Mouse (Mus musculus): ENCODE data around the gene 1700001C19Rik. TPM values are rescaled to one million over a fixed set of nuclear protein-coding genes. Genes with fewer than 3 reads are reported as not detected.

1700001C19Rik gene
- total RNA-seq, 2 experiments from 2014 or later: 0.27 to 0.33 TPM

- ATAC-seq (replicated peaks; ENCODE audit: poor library complexity): no peak
Measured at GRCm38 (mm10) chr17:47381917-47382316, 55.3 kb downstream of the 1700001C19Rik start.

- ATAC-seq (replicated peaks; ENCODE audit: poor library complexity): no peak
Measured at GRCm38 (mm10) chr17:47378133-47378532, 59.0 kb downstream of the 1700001C19Rik start.

GRCm38 (mm10) chr17:47376779-47377280 lies 60.3 kb downstream of the 1700001C19Rik start:
- no peak for ATAC-seq (replicated peaks; ENCODE audit: poor library complexity)

GRCm38 (mm10) chr17:47373991-47374390 lies 63.2 kb downstream of the 1700001C19Rik start:
- ATAC-seq (replicated peaks; ENCODE audit: poor library complexity): no peak

- peak; percentile 74 for ATAC-seq (replicated peaks; ENCODE audit: poor library complexity)
Measured at GRCm38 (mm10) chr17:47371451-47371850, 65.7 kb downstream of the 1700001C19Rik start.

- ATAC-seq (replicated peaks; ENCODE audit: poor library complexity): peak; percentile 64
Measured at GRCm38 (mm10) chr17:47369087-47369443, 68.1 kb downstream of the 1700001C19Rik start.

GRCm38 (mm10) chr17:47368401-47369086 lies 68.6 kb downstream of the 1700001C19Rik start, which contains the start of gene Mrps10:
Mrps10 (plus strand) TSS chr17:47368887.
- ATAC-seq (replicated peaks; ENCODE audit: poor library complexity): peak; percentile 97

Other genes starting within 250 kb of the 1700001C19Rik start
- gene Mrps10, start 68.5 kb downstream of the 1700001C19Rik start, total RNA-seq (2015): 71.3 and 89.1 TPM in 2 replicates
- 53.6 and 69.9 TPM in 2 replicates for gene Mrps10, start 68.5 kb downstream of the 1700001C19Rik start, total RNA-seq (2017)
- gene Guca1b, start 52.0 kb downstream of the 1700001C19Rik start, total RNA-seq (2015): 0.32 and 0.86 TPM in 2 replicates
- 0.37 and 0.81 TPM in 2 replicates for gene Guca1b, start 52.0 kb downstream of the 1700001C19Rik start, total RNA-seq (2017)
- 8.2 and 8.7 TPM in 2 replicates for gene Guca1a, start 36.8 kb downstream of the 1700001C19Rik start, total RNA-seq (2015)
- 0.68 and 2.8 TPM in 2 replicates for gene Guca1a, start 36.8 kb downstream of the 1700001C19Rik start, total RNA-seq (2017)
- 1.6 and 2.3 TPM in 2 replicates for gene AI661453, start 761 bp downstream of the 1700001C19Rik start, total RNA-seq (2015)
- 0.29 and 0.71 TPM in 2 replicates for gene AI661453, start 761 bp downstream of the 1700001C19Rik start, total RNA-seq (2017)
- gene Taf8, start 64.9 kb upstream of the 1700001C19Rik start, total RNA-seq (2015): 14.7 and 19.1 TPM in 2 replicates
- 32.1 and 33.4 TPM in 2 replicates for gene Taf8, start 64.9 kb upstream of the 1700001C19Rik start, total RNA-seq (2017)
- gene Ccnd3, start 67.7 kb upstream of the 1700001C19Rik start, total RNA-seq (2015): 95.3 and 100 TPM in 2 replicates
- gene Ccnd3, start 67.7 kb upstream of the 1700001C19Rik start, total RNA-seq (2017): 51.4 and 53.8 TPM in 2 replicates
- 9.8 and 11.6 TPM in 2 replicates for gene Bysl, start 174.1 kb upstream of the 1700001C19Rik start, total RNA-seq (2015)
- gene Bysl, start 174.1 kb upstream of the 1700001C19Rik start, total RNA-seq (2017): 15.4 and 16.0 TPM in 2 replicates
- gene Med20, start 174.2 kb upstream of the 1700001C19Rik start, total RNA-seq (2015): 20.4 and 23.8 TPM in 2 replicates
- gene Med20, start 174.2 kb upstream of the 1700001C19Rik start, total RNA-seq (2017): 37.7 and 40.7 TPM in 2 replicates
- gene Gm20517, start 174.2 kb upstream of the 1700001C19Rik start, total RNA-seq (2015): 0.56 and 2.2 TPM in 2 replicates
- gene Gm20517, start 174.2 kb upstream of the 1700001C19Rik start, total RNA-seq (2017): 3.4 and 3.6 TPM in 2 replicates
- 4.8 and 5.9 TPM in 2 replicates for gene Usp49, start 193.3 kb upstream of the 1700001C19Rik start, total RNA-seq (2015)
- 4.5 and 6.4 TPM in 2 replicates for gene Usp49, start 193.3 kb upstream of the 1700001C19Rik start, total RNA-seq (2017)